Mouse (Mus musculus): ENCODE results near the gene Fbxo47. TPM values are rescaled to one million over a fixed set of nuclear protein-coding genes. Genes with fewer than 3 reads are reported as not detected.
A peak's percentile ranks its signal among the peaks of the same experiment; 100 is the strongest.
"Not testable (repeated sequence)": the region's sequence is repeated elsewhere in the genome, so short reads cannot be mapped to it uniquely, and the experiment has no call there.

Gene Fbxo47
- total RNA-seq, 2 experiments from 2014 or later: 0.46 to 0.74 TPM

DNA sequence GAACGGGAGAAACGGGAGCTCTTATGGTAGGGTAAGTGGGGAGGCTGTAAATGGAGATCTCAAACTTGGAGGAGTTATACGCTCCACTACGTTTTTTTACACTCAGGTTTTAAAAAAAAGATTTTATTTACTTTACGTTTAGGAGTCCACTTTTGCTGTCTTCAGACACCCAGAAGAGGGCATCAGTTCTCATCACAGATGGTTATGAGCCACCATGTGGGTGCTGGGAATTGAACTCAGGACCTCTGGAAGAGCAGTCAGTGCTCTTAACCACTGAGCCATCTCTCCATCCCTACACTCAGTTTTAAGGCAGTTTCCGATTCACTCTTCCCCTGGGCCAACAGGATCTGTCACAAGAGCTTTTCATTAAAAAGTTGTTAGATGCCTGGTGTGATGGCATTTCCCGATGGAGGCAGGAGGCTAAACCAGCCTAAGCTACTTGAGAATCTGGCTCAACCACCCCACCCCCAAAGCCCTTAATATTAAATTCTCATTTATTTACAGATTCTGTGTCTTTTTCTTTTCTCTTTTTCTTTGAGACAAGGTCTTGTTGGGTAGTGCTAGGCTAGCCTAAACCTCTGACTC, 739 bp upstream of the Fbxo47 start:
- intact Hi-C loops (cut with DNase I): loop anchor here (5.0 kb wide), 1 partner anchor 82 kb away; no protein-coding TSS in a partner anchor
- DNase-seq: no peak

DNA sequence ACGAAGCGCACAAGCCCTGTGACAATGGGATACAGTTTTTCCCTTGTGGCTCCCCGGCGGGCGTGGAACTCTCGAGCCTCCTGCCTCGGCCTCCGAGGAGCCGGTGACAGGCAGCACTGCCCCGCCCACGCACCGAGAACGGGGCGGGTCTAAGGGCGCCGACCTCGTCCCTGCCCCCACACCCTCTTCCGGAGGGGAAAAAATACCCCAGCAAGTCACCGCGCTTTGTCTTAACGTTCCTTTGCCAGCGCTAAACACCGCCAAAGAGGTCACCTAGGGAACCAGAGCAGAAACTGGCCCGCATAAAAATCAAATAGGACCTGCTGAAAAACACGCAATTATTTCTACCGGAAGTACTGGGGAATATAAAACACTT, 424 bp downstream of the Fbxo47 start:
- intact Hi-C loops (cut with DNase I): loop anchor here (5.0 kb wide), 1 partner anchor 81 kb away; no protein-coding TSS in a partner anchor
- peak; percentile 57 for DNase-seq

DNA sequence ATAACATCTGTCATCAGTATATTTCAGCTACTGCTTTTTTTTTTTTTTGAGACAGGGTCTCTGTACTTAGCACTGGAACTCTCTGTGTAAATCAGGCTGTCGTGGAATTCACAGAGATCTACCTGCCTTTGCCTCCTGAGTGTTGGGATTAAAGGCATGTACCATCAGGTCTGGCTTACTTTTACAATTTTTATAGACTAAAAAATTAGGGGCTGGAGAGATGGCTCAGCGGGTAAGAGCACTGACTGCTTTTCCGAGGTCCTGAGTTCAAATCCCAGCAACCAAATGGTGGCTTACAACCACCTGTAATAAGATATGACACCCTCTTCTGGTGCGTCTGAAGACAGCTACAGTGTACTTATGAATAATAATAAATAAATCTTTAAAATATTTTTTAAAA, 3.6 kb downstream of the Fbxo47 start:
- DNase-seq: no peak
- intact Hi-C loops (cut with DNase I): loop anchor here (5.0 kb wide), 1 partner anchor 78 kb away; no protein-coding TSS in a partner anchor

DNA sequence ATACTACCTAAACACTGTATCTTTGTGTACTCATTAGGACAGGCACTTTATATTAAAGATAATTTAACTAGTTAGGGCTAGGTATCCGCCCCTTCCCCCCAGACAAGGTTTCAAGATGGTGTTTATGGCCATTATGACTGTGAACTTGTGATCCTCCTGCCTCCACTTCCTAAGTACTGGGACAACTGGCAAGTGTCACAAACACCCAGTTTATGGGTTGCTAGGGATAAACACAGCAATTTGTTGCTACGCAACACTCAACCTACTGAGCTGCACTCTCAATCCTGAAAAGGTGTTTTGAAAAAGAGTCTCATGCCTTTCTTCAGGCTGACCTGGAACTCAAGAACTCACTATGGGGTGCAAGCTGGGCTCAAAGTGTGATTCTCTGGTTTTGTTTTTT, 6.6 kb downstream of the Fbxo47 start:
- no peak for DNase-seq
- intact Hi-C loops (cut with DNase I): no loop called here

DNA sequence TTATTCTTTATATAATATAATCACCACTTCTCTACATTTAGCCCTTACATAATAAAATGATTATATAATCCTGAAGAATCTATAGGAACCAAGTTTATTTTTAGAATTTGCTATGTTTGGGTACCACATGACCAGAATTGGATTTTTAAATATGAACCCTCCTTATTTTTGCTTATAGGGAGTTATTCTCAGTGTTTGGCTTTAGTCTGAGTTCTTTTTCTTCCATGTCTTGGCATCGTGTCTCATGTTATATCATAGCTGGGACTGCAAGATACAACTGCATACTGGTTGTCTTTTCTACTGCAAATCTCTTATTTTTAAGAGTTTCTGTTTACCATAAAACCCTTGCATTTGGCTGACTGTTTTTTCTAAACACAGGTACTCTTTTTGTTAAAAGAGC, 9.6 kb downstream of the Fbxo47 start:
- intact Hi-C loops (cut with DNase I): no loop called here
- DNase-seq: no peak

DNA sequence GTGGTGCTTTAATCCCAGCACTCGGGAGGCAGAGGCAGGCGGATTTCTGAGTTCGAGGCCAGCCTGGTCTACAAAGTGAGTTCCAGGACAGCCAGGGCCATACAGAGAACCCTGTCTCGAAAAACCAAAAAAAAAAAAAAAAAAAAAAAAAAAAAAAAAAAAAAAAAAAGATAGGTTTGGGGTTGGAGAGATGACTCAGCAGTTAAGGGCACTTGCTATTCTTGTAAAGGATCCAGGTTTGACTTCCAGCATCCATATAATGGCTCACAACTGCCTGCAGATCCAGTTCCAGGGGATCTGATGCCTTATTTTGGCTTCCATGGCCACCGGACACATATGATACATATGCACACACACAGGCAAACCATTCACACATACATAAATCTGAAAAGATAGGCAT, 11.6 kb downstream of the Fbxo47 start:
- DNase-seq; intact Hi-C loops (cut with DNase I): not testable (repeated sequence)

DNA sequence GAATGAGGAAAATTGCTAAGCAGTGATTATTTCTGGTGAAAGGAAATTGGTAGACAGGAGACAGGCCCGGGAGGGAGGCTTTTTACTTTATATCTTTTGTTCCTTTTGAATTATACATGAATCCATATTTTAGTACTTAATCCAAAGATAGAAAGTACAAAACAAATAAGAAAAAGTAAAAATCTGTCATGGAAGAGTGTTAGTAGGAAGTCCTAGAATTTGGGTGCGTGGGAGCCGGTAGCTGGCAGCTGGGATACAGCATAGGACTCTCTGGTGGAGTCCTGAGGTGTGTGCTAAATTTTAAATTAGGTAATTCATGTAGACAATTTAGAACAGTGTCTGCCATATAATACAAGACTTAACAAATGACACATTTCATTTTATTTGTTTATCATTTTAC, 16.4 kb downstream of the Fbxo47 start:
- DNase-seq: no peak
- intact Hi-C loops (cut with DNase I): no loop called here

DNA sequence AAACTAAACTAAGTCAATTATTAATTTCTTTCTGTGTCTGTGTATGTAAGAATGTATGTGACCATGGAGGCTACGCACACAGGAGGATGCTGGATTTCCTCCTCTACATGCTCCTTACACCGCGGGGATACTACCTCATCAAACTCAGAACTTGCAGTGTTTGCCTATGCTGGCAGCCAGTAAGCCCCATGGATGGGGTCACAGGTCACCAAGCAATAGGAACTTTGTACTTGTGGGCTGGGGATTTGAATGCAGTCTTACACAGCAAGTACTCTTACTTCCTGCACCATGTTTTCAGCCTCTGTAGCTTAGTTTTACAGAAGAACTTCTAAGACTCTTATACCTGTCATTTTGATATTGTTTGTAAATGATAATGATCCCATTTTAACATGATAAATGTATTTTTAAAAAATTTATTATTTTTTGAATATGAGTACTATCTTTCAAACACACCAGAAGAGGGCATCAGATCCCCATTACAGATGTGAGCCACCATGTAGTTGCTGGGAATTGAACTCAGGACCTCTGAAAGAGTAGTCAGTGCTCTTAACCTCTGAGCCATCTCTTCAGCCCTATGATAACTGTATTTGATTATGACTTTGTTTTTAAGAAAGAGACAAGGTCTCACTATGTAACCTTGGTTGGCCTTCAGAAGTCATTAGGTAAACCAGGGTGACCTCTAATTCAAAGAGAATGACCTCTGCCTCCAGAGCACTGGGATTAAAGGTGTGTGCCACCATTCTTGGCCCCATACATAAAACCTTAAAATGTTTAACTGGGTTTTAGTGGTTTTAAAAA, 17.7 kb downstream of the Fbxo47 start:
- DNase-seq: no peak
- intact Hi-C loops (cut with DNase I): no loop called here

DNA sequence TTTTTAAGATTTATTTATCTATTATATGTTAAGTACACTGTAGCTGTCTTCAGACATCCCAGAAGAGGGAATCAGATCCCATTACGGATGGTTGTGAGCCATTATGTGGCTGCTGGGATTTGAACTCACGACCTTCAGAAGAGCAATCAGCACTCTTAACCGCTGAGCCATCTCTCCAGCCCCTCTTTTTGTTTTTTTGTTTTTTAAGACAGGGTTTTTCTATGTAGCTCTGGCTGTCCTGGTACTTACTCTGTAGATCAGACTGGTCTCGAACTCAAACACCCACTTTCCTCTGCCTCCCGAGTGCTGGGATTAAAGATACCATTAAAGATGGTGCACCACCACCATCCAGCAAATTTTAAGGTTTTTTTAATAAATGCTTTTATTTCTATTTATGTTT, 18.5 kb downstream of the Fbxo47 start:
- intact Hi-C loops (cut with DNase I): no loop called here
- DNase-seq: no peak

DNA sequence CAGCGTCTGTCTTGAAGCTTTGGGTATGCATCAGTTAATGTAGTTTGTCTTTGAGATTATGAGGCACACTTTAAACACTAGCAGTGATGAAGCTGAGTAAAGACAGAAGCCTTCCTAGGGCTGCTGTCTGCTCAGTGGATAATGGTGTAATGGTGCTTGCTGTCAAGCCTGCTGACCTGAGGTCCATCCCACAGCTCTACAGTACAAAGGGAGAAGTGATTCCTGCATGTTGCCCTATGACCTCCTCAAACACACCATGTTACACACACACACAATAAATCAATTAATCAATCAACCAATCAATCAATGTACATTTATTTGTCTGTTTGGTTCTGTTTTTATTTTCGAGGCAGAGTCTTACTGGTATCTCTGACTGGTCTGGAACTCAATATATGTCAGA, 21.8 kb downstream of the Fbxo47 start:
- DNase-seq: no peak
- intact Hi-C loops (cut with DNase I): no loop called here

DNA sequence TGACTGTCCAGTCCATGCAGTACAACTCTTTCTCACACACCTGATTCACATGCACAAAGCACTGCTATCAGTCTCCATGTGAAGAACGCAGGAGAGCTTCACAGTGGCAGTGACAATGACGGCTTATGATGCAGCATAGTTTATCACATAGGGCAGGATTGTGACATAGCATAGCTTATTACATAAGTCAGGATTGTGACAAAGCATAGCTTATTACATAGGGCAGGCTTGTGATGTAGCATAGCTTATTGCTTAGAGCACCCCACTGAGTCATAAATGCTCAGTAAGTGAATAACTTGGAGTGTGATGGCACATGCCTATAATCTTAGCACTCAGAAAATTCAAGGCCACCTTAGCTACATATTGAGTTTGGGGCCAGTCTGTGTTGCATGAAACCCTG, 28.5 kb downstream of the Fbxo47 start:
- no peak for DNase-seq
- intact Hi-C loops (cut with DNase I): no loop called here

DNA sequence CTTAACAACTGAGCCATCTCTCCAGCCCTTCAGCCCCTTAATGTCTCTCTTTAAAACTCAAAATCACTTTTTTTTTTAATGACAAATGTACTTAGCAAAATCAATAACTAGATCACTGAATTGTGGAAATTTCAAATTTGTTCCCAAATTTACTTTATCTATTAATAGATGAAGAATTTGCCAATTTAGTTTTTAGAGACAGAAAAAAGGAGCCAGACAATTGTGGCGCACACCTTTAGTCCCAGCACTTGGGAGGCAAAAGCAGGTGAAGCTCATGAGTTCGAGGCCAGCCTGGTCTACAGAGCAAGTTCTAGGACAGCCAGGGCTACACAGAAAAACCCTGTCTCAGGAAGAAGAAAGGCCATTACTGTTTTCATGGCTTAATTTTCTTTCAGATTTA, 32.4 kb downstream of the Fbxo47 start:
- DNase-seq: no peak
- intact Hi-C loops (cut with DNase I): no loop called here

DNA sequence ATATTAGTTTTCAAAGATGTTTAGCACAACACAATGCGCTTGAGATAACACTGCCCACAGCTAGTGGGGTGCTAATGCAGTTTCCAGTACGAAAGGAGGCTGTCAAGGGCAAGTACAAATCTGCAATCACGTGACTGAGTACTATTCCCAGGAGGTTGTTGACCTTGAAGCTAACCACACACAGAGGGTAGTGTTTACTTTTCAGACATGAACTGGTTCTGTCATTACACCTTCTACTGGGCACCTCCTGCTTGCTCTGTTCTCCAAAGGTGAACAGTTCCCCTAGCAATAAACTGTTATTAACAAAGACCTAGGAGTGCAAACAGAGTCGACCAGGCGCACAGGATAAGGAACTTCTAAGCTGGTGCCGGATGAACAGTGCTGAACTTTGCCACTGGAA, 33.6 kb downstream of the Fbxo47 start:
- intact Hi-C loops (cut with DNase I): no loop called here
- DNase-seq: no peak

DNA sequence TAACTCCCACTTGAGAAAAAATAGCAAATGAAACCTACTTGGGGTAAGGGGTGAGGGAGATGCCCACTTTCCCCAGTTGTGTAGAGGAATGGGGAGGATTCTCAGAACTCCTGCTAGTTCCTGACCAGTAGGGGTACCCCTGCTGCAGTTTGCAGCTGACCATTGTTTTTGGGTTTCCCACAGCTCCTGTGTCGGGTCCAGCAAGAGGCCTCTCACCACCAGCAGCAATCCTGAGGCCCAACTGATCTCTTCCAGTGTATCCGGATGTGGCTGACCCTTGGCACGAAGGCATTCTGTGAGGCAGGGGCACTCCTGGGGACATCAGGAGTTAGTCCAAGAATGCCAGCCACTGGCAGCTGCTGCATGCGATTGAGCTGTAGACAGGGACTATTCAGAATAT, 42.0 kb downstream of the Fbxo47 start:
- DNase-seq: no peak
- intact Hi-C loops (cut with DNase I): no loop called here

DNA sequence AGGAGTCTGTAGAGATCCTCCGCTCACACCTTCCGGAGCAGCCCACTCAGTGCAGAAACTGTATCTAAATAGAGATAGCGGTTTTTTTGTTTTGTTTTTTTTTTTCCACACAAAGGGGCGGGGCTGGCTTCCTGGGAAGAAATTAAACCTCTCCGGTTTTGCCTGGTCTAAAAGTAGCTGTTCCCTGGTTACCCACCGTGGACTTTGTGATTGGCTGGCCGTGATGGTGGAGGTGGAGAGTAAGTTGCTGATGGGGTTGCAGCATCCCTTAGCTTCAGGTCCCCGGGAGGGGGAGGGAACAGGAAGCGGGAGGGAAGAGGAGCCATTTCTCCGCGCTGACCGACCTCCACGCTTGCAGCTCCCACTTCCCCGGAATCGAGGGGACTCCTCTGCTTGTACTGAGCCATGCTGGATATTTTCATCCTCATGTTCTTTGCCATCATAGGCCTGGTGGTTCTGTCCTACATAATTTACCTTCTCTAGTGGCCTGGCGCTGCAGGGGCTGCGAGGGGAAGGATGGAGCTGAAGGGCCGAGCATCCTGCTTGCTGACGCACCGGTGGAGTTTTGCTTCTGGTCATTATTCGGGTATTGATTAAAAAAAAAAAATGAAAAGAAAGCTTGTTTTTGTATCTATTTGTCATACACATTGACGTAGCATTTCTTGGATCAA, 42.8 kb downstream of the Fbxo47 start:
- DNase-seq: peak; percentile 82
- intact Hi-C loops (cut with DNase I): no loop called here

DNA sequence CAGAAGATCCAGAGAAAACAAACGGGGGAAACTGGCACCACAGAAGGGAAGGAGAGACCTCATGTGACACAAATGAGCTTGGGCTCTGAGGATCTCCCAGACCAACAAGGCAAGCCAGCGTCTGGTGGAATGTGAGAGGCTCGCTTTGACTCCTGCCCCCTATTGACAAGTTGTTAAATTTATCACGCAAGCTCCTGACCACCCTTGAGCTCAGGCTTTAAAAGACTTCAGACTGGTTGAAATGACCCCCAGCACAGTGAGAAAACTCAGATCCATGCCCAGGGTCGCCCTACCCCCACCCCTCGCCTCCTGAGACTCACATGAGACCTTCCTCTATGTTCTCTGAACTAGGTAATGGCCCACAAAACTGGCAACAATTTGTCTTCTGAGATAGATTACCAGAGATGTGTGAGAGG, 43.4 kb downstream of the Fbxo47 start, which contains the start of gene B230217C12Rik:
Gene B230217C12Rik, plus strand, starts transcription at position 242 of the 416 bp plus-strand sequence.
- no peak for DNase-seq

DNA sequence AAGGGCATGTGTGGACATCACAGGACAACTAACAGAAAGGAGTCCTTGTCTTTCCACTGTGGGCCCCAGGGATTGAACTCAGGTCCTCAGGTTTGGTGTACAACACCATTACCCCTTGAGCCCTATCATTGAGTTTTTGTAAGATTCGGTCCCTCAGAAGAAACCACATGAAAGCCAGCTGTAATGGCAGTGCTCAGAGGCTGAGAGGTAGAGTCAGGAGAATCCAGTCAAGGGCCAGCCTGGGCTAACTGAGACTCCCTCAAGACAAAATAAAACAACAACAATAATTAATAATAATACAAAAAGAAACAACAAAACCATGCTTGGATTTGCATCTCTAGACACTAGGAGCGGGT, 43.8 kb downstream of the Fbxo47 start:
- no peak for DNase-seq
- intact Hi-C loops (cut with DNase I): no loop called here

More for the DNA sequence above, 43.4 kb downstream of the Fbxo47 start, which contains the start of gene B230217C12Rik:
- intact Hi-C loops (cut with DNase I): no loop called here

DNA sequence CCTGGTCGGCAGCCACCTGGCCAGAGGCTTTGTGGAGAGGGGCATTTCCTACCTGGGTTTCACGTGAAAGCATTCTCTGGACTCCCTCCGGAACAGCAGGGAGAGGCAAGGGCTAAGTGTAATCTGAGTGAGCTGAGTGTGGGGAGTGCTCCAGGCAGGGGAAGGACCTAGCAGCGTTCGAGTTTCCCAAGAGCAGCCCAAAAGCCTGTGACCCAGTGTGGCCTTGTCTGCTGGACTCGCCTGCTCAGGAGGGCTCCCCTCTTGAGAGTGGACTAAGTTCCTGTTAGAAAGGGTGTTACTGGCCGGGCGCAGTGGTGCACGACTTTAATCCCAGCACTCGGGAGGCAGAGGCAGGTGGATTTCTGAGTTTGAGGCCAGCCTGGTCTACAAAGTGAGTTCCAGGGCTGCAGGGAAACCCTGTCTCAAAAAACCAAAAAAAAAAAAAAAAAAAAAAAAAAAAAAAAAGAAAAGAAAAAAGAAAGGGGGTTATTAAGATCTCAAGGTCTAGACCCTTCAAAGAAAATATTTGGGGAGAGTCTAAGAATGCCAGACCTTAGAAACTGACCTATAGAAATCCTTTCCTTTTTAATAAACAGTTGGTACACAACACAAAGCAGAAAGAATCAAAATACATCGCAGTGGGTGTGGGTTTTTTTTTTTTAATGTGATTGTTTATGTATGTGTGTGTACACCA, 44.4 kb downstream of the Fbxo47 start:
- no peak for DNase-seq
- intact Hi-C loops (cut with DNase I): no loop called here

DNA sequence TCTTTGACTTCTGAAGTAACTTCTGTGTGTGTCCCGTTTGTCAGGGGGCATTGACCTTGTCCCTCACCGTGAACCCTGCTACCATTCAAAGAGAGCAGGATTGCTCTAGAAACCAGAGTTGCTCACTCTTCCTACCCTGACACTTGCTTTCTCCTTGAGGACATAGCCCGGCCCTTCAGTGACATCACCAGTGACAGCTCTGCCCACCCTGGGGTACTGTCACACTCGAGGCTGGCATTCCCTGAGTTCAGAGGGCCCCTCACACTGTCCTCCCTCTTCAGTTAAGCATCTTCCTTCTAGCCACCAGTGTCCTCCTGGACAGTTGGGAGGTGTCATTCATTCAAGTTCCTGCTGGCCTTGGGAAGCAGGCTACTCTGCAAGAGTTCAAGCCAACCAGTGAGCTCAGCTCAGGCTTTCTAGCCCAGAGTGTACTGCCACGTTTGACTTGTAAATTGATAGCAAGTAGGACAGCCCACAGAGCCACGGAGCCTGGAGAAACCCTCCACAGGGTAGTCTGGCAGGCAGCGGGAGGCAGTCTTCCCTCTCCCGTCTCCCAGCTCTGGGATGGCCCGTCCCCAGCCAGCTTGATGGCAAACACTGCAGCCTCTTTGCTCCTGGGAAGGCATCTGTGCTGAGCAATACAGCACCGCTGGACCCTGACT, 45.0 kb downstream of the Fbxo47 start:
- intact Hi-C loops (cut with DNase I): no loop called here
- DNase-seq: no peak

DNA sequence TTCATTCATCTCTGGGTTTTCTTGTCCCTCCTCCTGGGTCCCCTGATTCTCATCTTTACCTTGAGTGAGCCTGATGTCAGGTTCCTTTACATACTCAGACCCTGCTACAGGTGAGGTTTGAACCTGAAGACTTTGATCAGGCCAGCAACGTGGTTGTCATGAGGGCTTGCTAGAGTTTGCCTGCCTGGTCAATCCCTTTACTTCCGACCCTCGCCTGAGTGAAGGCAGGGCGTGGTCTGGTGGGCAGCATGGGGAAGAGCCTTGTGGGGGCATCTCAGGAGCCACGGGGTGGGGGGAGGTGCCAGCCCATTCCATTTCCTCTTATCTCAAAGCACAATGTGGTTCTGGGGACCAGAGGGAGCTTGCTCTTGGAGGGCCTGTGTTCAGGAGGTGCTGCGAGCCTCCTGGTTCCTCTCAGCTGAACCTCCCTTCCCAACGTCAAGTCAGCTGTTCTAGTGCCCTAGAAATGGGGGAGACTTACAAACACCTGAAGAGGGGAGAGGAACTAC, 46.3 kb downstream of the Fbxo47 start:
- intact Hi-C loops (cut with DNase I): no loop called here

More for the DNA sequence above, 46.3 kb downstream of the Fbxo47 start:
- DNase-seq: no peak
